Comparison of ENCODE assay signal across 8 mouse cellular contexts in the genomic region with DNA sequence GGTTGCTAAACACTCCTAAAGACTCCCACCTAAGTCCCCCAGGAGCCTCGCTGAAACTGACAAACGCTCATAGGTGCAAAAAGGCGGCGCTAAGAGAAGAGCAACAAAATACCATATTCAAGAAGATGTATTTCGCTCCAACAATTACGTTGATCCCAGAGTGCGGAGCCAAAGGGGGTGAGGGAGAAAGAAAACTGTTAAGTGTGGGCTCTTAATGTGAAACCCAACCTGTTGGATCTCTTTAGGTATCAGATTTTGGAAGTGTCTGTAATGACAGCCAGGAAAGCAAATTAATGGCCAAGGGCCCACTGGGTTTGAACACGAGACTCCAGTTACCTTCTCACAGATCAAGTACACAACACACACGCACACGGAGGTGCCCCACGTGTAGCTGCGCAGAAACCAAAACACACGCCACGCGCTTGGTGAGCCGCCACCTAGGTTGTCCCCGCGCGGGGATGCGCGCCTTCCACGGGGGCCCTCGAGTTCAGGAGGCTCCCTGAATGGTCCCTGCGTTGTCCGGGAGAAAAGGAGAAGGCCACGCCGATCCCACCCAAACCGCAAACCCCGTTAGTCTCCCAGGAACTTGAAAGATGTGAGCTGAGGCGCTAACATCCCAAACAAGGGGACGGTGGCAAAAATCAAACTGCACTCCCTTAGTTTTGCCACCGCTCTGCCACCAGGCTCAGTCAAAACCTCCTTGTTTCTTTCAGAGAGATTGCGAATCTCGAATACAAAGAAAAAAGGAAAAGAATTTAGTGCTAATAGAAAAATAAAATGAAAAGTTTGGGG. TPM values are rescaled to one million over a fixed set of nuclear protein-coding genes. Genes with fewer than 3 reads are reported as not detected.
DNase-seq lines count a peak whose midpoint lies in the region; ATAC-seq and TF ChIP-seq lines count a peak whose summit lies in the region.

No protein-coding gene starts in this region.

- no peak overlapping the region for H3K27ac ChIP-seq in heart, embryonic 13.5 days (replicated peaks)
- H3K27ac ChIP-seq in forebrain, embryonic 10.5 days: peak overlapping the region; percentile 97
- H3K27ac ChIP-seq in hindbrain, postnatal 0 days: no peak overlapping the region
- H3K27ac ChIP-seq in neural tube, embryonic 12.5 days: no peak overlapping the region

- peak overlapping the region; percentile 81 for H3K9ac ChIP-seq in heart, embryonic 13.5 days
- no peak overlapping the region for H3K9ac ChIP-seq in hindbrain, postnatal 0 days (replicated peaks; ENCODE audit: low read length)
- H3K9ac ChIP-seq in neural tube, embryonic 12.5 days: peak overlapping the region; percentile 38; the same call in 1 of the 2 replicates

- H3K4me2 ChIP-seq in heart, embryonic 13.5 days: peak overlapping the region; percentile 72
- peak overlapping the region; percentile 96 for H3K4me2 ChIP-seq in hindbrain, postnatal 0 days (ENCODE audit: low read depth, low read length)
- peak overlapping the region; percentile 87 for H3K4me2 ChIP-seq in neural tube, embryonic 12.5 days (replicated peaks)

- peaks cover 30% of the 10 kb centered on the region for H3K27me3 ChIP-seq in heart, embryonic 13.5 days (replicated peaks)
- peaks cover 43% of the 10 kb centered on the region for H3K27me3 ChIP-seq in forebrain, embryonic 10.5 days (ENCODE audit: poor library complexity, severe bottlenecking)
- H3K27me3 ChIP-seq in hindbrain, postnatal 0 days (ENCODE audit: insufficient read depth, low read length): peaks cover 16% of the 10 kb centered on the region; the same call in 1 of the 2 replicates
- peaks cover 9% of the 10 kb centered on the region for H3K27me3 ChIP-seq in neural tube, embryonic 12.5 days (replicated peaks)

- ATAC-seq in heart, embryonic 13.5 days (ENCODE audit: extremely low read depth, insufficient number of reproducible peaks, low FRiP score, low TSS enrichment): no peak
- no peak for ATAC-seq in hindbrain, postnatal 0 days
- no peak for ATAC-seq in neural tube, embryonic 12.5 days (ENCODE audit: low FRiP score, low read depth)

- DNase-seq in heart, adult 8-10 months (ENCODE audit: low spot score): no peak
- DNase-seq in ES-CJ7 (ENCODE audit: low read depth, low spot score): peak; percentile 19
- DNase-seq in forebrain, embryonic 10.5 days (ENCODE audit: extremely low spot score, low spot score): peak; percentile 30
- no peak for DNase-seq in hindbrain, postnatal 0 days (ENCODE audit: low spot score)
- no peak for DNase-seq in left cerebral cortex, adult 18-20 months (ENCODE audit: low spot score in 2 of 2)
- no peak for DNase-seq in urinary bladder, postnatal 36 days (ENCODE audit: low spot score in 2 of 2)

- peaks cover 21% of the 10 kb centered on the region for H3K4me1 ChIP-seq in heart, embryonic 13.5 days
- H3K4me1 ChIP-seq in forebrain, embryonic 10.5 days: peaks cover 39% of the 10 kb centered on the region
- H3K4me1 ChIP-seq in hindbrain, postnatal 0 days (ENCODE audit: insufficient read depth, low read length): peaks cover 13% of the 10 kb centered on the region; the same call in 1 of the 2 replicates
- H3K4me1 ChIP-seq in neural tube, embryonic 12.5 days: peaks cover 16% of the 10 kb centered on the region

- 1% methylated on average over 34 of the region's 34 CpGs for WGBS in heart, embryonic 13.5 days
- WGBS in forebrain, embryonic 10.5 days: under 1% methylated on average over 34 of the region's 34 CpGs
- 4% methylated on average over 34 of the region's 34 CpGs for WGBS in hindbrain, postnatal 0 days
- WGBS in neural tube, embryonic 12.5 days: under 1% methylated on average over 34 of the region's 34 CpGs

- no peak for TF ChIP-seq CTCF in hindbrain, postnatal 0 days (IDR thresholded peaks at IDR 0.05; ENCODE audit: low read depth)

- H3K4me3 ChIP-seq in heart, embryonic 13.5 days: peak overlapping the region; percentile 68
- peak overlapping the region; percentile 81 for H3K4me3 ChIP-seq in forebrain, embryonic 10.5 days
- H3K4me3 ChIP-seq in hindbrain, postnatal 0 days (ENCODE audit: low read length): peak overlapping the region; percentile 67
- peak overlapping the region; percentile 61 for H3K4me3 ChIP-seq in neural tube, embryonic 12.5 days

- H3K9me3 ChIP-seq in heart, embryonic 13.5 days: no peaks in the 10 kb centered on the region
- H3K9me3 ChIP-seq in forebrain, embryonic 10.5 days: no peaks in the 10 kb centered on the region
- H3K9me3 ChIP-seq in hindbrain, postnatal 0 days (ENCODE audit: low read length): no peaks in the 10 kb centered on the region
- no peaks in the 10 kb centered on the region for H3K9me3 ChIP-seq in neural tube, embryonic 12.5 days

- H3K36me3 ChIP-seq in heart, embryonic 13.5 days: no peaks in the 10 kb centered on the region
- H3K36me3 ChIP-seq in forebrain, embryonic 10.5 days (replicated peaks): no peaks in the 10 kb centered on the region
- no peaks in the 10 kb centered on the region for H3K36me3 ChIP-seq in hindbrain, postnatal 0 days (ENCODE audit: insufficient read depth, low read length)
- H3K36me3 ChIP-seq in neural tube, embryonic 12.5 days: no peaks in the 10 kb centered on the region

RNA-seq across cellular contexts. Expression of a gene that starts 2.3 kb away (rescaled TPM):
- 0.75 and 1.0 TPM in 2 replicates for polyA plus RNA-seq in heart, embryonic 13.5 days (2015; fragmentation: Nextera tagmentation; extraction: Ambion mirVana)
- total RNA-seq in heart, adult 8-10 months (2022): under 1 TPM; 0.11 to 0.57 (median 0.33) TPM
- 5.1 and 6.2 TPM in 2 replicates for polyA plus RNA-seq in forebrain, embryonic 10.5 days (2016; fragmentation: Nextera tagmentation; extraction: Ambion mirVana)
- 1.4 and 2.1 TPM in 2 replicates for total RNA-seq in hindbrain, postnatal 0 days (2014; rRNA removed)
- polyA plus RNA-seq in hindbrain, postnatal 0 days (2015; fragmentation: Nextera tagmentation; extraction: Ambion mirVana): 0.60 and 0.92 TPM in 2 replicates
- polyA plus RNA-seq in neural tube, embryonic 12.5 days (2016; fragmentation: Nextera tagmentation; extraction: Ambion mirVana): 3.1 and 3.2 TPM in 2 replicates
- total RNA-seq in left cerebral cortex, adult 18-20 months (2021): 1 to 10 TPM; 5.4 to 5.7 TPM

Comparison
In these comparisons a context has a peak if more than half of its experiments do, and no peak if none do; other contexts are left out.
1. DNase-seq: peak in ES-CJ7 (single experiment) and forebrain, embryonic 10.5 days (single experiment); none in heart, adult 8-10 months (single experiment), hindbrain, postnatal 0 days (single experiment), left cerebral cortex, adult 18-20 months (0 of 2) and urinary bladder, postnatal 36 days (0 of 2).
2. Peak in every context shown above with its lines, with median percentiles within 50 percentile points of each other: H3K4me2 ChIP-seq and H3K4me3 ChIP-seq.